Mouse (Mus musculus) embryonic facial prominence, embryonic 11.5 days (tissue): Measurements from ENCODE around the gene Kif5a. TPM values are rescaled to one million over a fixed set of nuclear protein-coding genes. Genes with fewer than 3 reads are reported as not detected.
"Not testable (repeated sequence)": the region's sequence is repeated elsewhere in the genome, so short reads cannot be mapped to it uniquely, and the experiment has no call there.

Experiments used
- ATAC-seq: fragments of 200-750 bp; cut with Nextera tagmentation; replicated peaks from 2 replicates; pipeline ENCODE4 v1.8.0; 2017; ENCODE audit warnings: low read depth; ENCODE audit not compliant: insufficient number of reproducible peaks, low FRiP score, low TSS enrichment
- DNase-seq: peaks from one replicate; pipeline ENCODE4 v3.0.0-alpha.2; 2015; ENCODE audit warnings: low spot score
- H3K27ac ChIP-seq: fragments of 300-500 bp; sonication (generic); replicated peaks from 2 replicates; pipeline ENCODE4 v1.5.1; 2014; ENCODE audit warnings: mild to moderate bottlenecking, low read depth, low read length, control low read depth
- H3K27me3 ChIP-seq: fragments of 300-500 bp; sonication (generic); 2 replicates; pipeline ENCODE4 v1.6.1; 2014; ENCODE audit warnings: mild to moderate bottlenecking, low read length, moderate library complexity, mixed read lengths; ENCODE audit not compliant: control insufficient read depth, insufficient read depth
- H3K36me3 ChIP-seq: fragments of 300-500 bp; sonication (generic); replicated peaks from 2 replicates; pipeline ENCODE4 v1.6.1; 2014; ENCODE audit warnings: low read depth, mild to moderate bottlenecking, low read length, moderate library complexity, mixed read lengths; ENCODE audit not compliant: control insufficient read depth, insufficient read depth
- H3K4me1 ChIP-seq: fragments of 300-500 bp; sonication (generic); 2 replicates; pipeline ENCODE4 v1.6.1; 2014; ENCODE audit warnings: low read length, mixed read lengths; ENCODE audit not compliant: control insufficient read depth, insufficient read depth
- H3K4me2 ChIP-seq: fragments of 300-500 bp; sonication (generic); 2 replicates; pipeline ENCODE4 v1.6.1; 2014; ENCODE audit warnings: low read depth, mild to moderate bottlenecking, control low read depth, low read length, moderate library complexity
- H3K4me3 ChIP-seq: fragments of 300-500 bp; sonication (generic); 2 replicates; pipeline ENCODE4 v1.5.1; 2014; ENCODE audit warnings: low read depth, low read length, control low read depth
- H3K9ac ChIP-seq: fragments of 300-500 bp; sonication (generic); replicated peaks from 2 replicates; pipeline ENCODE4 v1.6.1; 2014; ENCODE audit warnings: mild to moderate bottlenecking, control low read depth, low read length
- H3K9me3 ChIP-seq: fragments of 300-500 bp; sonication (generic); replicated peaks from 2 replicates; pipeline ENCODE4 v1.6.1; 2016; ENCODE audit warnings: mild to moderate bottlenecking, low read length, inconsistent platforms, mixed read lengths; ENCODE audit not compliant: control insufficient read depth
- WGBS: fragments of 180-500 bp; shearing (Covaris S2); extraction: QIAGEN DNeasy Blood & Tissue Kit; methylation state at CpG from one replicate; pipeline ENCODE4 v1.1.7; 2014; 5-methylcytosine and 5-hydroxymethylcytosine counted together
- polyA plus RNA-seq: library from polyadenylated mRNA; unstranded; fragments of >200 nt; fragmentation: Nextera tagmentation; extraction: Ambion mirVana; gene quantifications from 2 replicates; pipeline ENCODE4 v1.2.1, GENCODE M21; 2014

Gene Kif5a
- 10.4 and 12.2 TPM in 2 replicates for polyA plus RNA-seq

- peaks cover 11% of the 10 kb centered on the region for H3K27me3 ChIP-seq
- H3K9ac ChIP-seq = peak within 1 kb of the TSS; percentile 67
- no peaks in the 10 kb centered on the region; the same call in 1 of the 2 replicates for H3K4me1 ChIP-seq
- 1% methylated on average over 50 of the region's 53 CpGs for WGBS
- H3K4me2 ChIP-seq = peak within 1 kb of the TSS; percentile 85
- DNase-seq (peak; percentile 57), ATAC-seq (no peak)
- H3K27ac ChIP-seq = no peak within 1 kb of the TSS
- H3K36me3 ChIP-seq = no peaks in the 10 kb centered on the region
- peak within 1 kb of the TSS; percentile 47 for H3K4me3 ChIP-seq
- no peaks in the 10 kb centered on the region for H3K9me3 ChIP-seq
These were observed at the start of gene Kif5a for GRCm38 (mm10) chr10:127262548-127263398. Gene Kif5a (minus strand): TSS chr10:127263348.

- H3K27ac ChIP-seq = no peak overlapping the region
- no peak overlapping the region for H3K4me2 ChIP-seq
- H3K36me3 ChIP-seq = peaks cover 6% of the 10 kb centered on the region
- no peak for ATAC-seq
- no peak overlapping the region for H3K4me3 ChIP-seq
- H3K9me3 ChIP-seq = no peaks in the 10 kb centered on the region
- DNase-seq = no peak
- no peak overlapping the region for H3K9ac ChIP-seq
- H3K27me3 ChIP-seq = no peaks in the 10 kb centered on the region
- H3K4me1 ChIP-seq = no peaks in the 10 kb centered on the region; the same call in 1 of the 2 replicates
- 80% methylated on average over 4 of the region's 4 CpGs for WGBS
These were observed 49.7 kb upstream of the Kif5a start for GRCm38 (mm10) chr10:127312858-127313257.

- WGBS = under 1% methylated on average over 4 of the region's 4 CpGs
- peak overlapping the region; percentile 86 for H3K4me3 ChIP-seq
- H3K36me3 ChIP-seq = peaks cover 9% of the 10 kb centered on the region
- peak; percentile 93 for DNase-seq
- ATAC-seq = peak; percentile 57; the same call in 1 of the 2 replicates
- H3K27me3 ChIP-seq = no peaks in the 10 kb centered on the region
- H3K27ac ChIP-seq = peak overlapping the region; percentile 20; the same call in 1 of the 2 replicates
- H3K4me1 ChIP-seq = no peaks in the 10 kb centered on the region; the same call in 1 of the 2 replicates
- H3K9ac ChIP-seq = peak overlapping the region; percentile 28
- H3K9me3 ChIP-seq = no peaks in the 10 kb centered on the region
- H3K4me2 ChIP-seq = peak overlapping the region; percentile 69
These were observed 49.2 kb upstream of the Kif5a start for GRCm38 (mm10) chr10:127312356-127312676.

DNA sequence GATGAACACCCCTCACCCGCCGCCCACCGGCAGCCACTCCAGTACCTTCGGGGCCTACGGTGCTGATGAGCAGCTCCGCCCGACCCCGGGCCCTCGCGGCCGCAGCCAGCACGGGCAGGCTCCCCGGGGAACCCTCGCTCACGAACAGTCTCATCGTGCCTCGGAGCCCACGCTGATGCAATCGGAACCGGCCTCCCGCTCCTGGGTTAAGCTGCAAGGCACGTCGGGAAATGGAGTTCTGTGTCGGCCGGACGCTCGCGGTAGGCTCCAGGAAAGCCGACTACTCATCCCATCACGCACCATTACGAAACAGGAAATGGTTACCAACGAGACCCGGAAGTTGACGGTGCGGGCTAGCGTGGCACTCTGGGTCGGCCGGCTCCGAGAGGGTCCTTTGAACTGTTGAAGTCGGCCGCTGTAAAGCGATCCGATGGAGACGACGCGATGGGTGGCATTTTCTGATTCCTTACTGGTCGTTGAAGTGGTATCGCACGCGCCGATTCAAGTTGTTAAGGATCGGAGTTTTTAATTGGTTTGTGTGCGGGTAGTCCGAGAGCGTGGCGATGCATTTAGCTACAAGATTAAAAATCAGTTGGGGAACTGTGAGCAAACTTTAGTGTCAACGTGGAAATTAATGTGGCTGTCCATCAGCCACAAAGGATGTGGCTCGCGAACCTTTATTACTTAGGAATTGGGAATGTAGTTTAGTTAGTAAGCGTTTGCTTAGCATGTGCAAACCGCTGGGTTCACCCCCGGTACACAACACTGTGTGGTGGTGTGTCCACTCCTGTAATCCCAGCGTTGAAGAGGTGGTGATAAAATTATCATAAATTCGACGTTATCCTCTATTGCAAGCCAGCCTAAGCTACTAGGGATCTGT is 48.6 kb upstream of the Kif5a start, which contains the start of gene Mars:
Gene Mars (minus strand): TSS at position 311 of the 880 bp plus-strand sequence.
- H3K9me3 ChIP-seq = no peaks in the 10 kb centered on the region
- peak within 1 kb of the TSS; percentile 64 for H3K27ac ChIP-seq
- peak within 1 kb of the TSS; percentile 69 for H3K4me2 ChIP-seq
- DNase-seq (peak; percentile 98), ATAC-seq (peak; percentile 94)
- H3K9ac ChIP-seq = peak within 1 kb of the TSS; percentile 74
- WGBS = under 1% methylated on average over 65 of the region's 65 CpGs
- peaks cover 9% of the 10 kb centered on the region for H3K36me3 ChIP-seq
- H3K27me3 ChIP-seq = no peaks in the 10 kb centered on the region
- H3K4me1 ChIP-seq = no peaks in the 10 kb centered on the region; the same call in 1 of the 2 replicates
- peak within 1 kb of the TSS; percentile 86 for H3K4me3 ChIP-seq

DNA sequence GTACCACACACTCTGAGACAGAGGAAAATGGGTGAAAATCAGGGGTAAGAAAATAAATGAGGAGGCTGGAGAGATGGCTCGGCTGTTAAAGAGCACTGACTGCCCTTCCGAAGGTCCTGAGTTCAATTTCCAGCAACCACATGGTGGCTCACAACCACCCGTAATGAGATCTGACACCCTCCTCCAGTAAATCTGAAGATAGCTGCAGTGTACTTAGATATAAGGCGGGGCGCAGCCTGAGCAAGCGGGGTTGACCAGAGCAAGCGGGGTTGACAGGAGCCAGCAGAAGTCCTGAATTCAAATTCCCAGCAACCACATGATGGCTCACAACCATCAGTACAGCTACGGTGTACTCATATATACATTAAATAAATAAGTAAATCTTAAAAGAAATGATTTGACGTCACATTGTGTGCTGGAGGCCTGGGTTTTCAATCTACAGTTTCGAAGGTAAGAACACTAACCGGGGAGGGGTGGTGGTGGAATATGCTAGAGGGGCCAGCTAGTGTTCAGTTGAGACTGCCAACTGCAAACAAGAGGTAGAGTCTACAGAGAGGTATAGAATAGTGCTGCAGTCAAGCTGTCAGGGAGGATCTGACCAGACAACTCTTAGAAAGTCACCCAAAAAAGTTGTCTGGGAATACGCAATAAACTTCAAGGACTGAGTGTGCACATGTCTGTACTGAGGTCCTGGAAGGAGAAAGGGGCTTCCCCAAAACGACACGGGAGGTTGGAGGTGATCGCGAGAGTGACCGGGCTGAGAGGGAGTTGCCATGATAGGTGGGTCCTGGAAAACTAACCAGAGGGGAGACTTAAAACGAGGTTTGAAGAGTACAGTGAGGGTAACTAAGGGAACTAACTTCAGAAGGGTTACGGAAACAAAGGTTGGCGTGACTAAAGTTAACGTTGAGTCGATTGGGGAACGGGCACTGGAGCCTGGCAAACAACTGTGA is 47.7 kb upstream of the Kif5a start:
- H3K27ac ChIP-seq = peak overlapping the region; percentile 64
- peak overlapping the region; percentile 74 for H3K9ac ChIP-seq
- H3K36me3 ChIP-seq = peaks cover 15% of the 10 kb centered on the region
- DNase-seq = peak; percentile 65
- H3K27me3 ChIP-seq = no peaks in the 10 kb centered on the region
- ATAC-seq = peak; percentile 46
- 36% methylated on average over 23 of the region's 23 CpGs for WGBS
- peak overlapping the region; percentile 86 for H3K4me3 ChIP-seq
- no peaks in the 10 kb centered on the region; the same call in 1 of the 2 replicates for H3K4me1 ChIP-seq
- H3K4me2 ChIP-seq = peak overlapping the region; percentile 58
- H3K9me3 ChIP-seq = no peaks in the 10 kb centered on the region

DNA sequence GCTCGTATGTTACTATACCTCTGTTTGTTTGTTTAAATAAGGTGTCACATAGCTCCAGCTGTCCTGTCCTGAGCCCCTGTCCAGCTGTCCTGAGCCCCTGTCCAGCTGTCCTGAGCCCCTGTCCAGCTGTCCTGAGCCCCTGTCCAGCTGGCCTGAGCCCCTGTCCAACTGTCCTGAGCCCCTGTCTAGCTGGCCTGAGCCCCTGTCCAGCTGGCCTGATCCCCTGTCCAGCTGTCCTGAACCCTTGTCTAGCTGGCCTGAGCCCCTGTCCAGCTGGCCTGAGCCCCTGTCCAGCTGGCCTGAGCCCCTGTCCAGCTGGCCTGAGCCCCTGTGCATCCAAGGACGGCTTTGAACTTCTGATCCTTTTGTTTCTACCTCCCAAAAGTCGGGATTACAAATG is 46.0 kb upstream of the Kif5a start:
- H3K4me1 ChIP-seq = not testable (repeated sequence)

GRCm38 (mm10) chr10:127303136-127303535 is 40.0 kb upstream of the Kif5a start:
- H3K9me3 ChIP-seq = no peaks in the 10 kb centered on the region
- 94% methylated on average over 11 of the region's 11 CpGs for WGBS
- no peak overlapping the region for H3K9ac ChIP-seq
- no peak overlapping the region for H3K27ac ChIP-seq
- no peaks in the 10 kb centered on the region for H3K27me3 ChIP-seq
- no peaks in the 10 kb centered on the region for H3K4me1 ChIP-seq
- DNase-seq (no peak), ATAC-seq (no peak)
- H3K4me2 ChIP-seq = no peak overlapping the region
- peaks cover 31% of the 10 kb centered on the region for H3K36me3 ChIP-seq
- no peak overlapping the region for H3K4me3 ChIP-seq

More for the DNA sequence above, 46.0 kb upstream of the Kif5a start:
- not testable (repeated sequence) for DNase-seq, H3K27ac ChIP-seq, H3K4me3 ChIP-seq, H3K27me3 ChIP-seq, ATAC-seq, H3K9ac ChIP-seq, H3K4me2 ChIP-seq, H3K9me3 ChIP-seq
- WGBS = 90% methylated on average over 3 of the region's 3 CpGs
- H3K36me3 ChIP-seq = peaks cover 29% of the 10 kb centered on the region
